Mouse (Mus musculus) forebrain, embryonic 16.5 days (tissue): ENCODE results near the gene Armc2. TPM values are rescaled to one million over a fixed set of nuclear protein-coding genes. Genes with fewer than 3 reads are reported as not detected.

Source experiments
- ATAC-seq: fragments of 200-750 bp; cut with Nextera tagmentation; 2 replicates; pipeline ENCODE4 v1.8.0; 2017; ENCODE audit warnings: mild to moderate bottlenecking, moderate library complexity
- H3K27ac ChIP-seq: fragments of 300-500 bp; sonication (generic); 2 replicates; pipeline ENCODE4 v1.5.1; 2014; ENCODE audit warnings: low read length, control low read depth
- H3K27me3 ChIP-seq: fragments of 300-500 bp; sonication (generic); replicated peaks from 2 replicates; pipeline ENCODE4 v1.6.1; 2014; ENCODE audit warnings: low read length; ENCODE audit not compliant: control insufficient read depth, insufficient read depth
- H3K36me3 ChIP-seq: fragments of 300-500 bp; sonication (generic); 2 replicates; pipeline ENCODE4 v1.6.1; 2014; ENCODE audit not compliant: control insufficient read depth, insufficient read depth
- H3K4me1 ChIP-seq: fragments of 300-500 bp; sonication (generic); replicated peaks from 2 replicates; pipeline ENCODE4 v1.6.1; 2014; ENCODE audit warnings: low read length; ENCODE audit not compliant: control insufficient read depth, insufficient read depth
- H3K4me2 ChIP-seq: fragments of 300-500 bp; sonication (generic); 2 replicates; pipeline ENCODE4 v1.6.1; 2014; ENCODE audit warnings: mild to moderate bottlenecking, low read length, control low read depth
- H3K4me3 ChIP-seq: fragments of 300-500 bp; sonication (generic); replicated peaks from 2 replicates; pipeline ENCODE4 v1.5.1; 2014; ENCODE audit warnings: mild to moderate bottlenecking, low read length, control low read depth
- H3K9ac ChIP-seq: fragments of 300-500 bp; sonication (generic); replicated peaks from 2 replicates; pipeline ENCODE4 v1.6.1; 2014; ENCODE audit warnings: low read depth, low read length, control low read depth
- H3K9me3 ChIP-seq: fragments of 300-500 bp; sonication (generic); 2 replicates; pipeline ENCODE4 v1.6.1; 2016; ENCODE audit warnings: low read length; ENCODE audit not compliant: control insufficient read depth
- WGBS: fragments of 180-500 bp; shearing (Covaris S2); extraction: QIAGEN DNeasy Blood & Tissue Kit; methylation state at CpG from one replicate; pipeline ENCODE4 v1.1.7; 2014; 5-methylcytosine and 5-hydroxymethylcytosine counted together
- polyA plus RNA-seq: library from polyadenylated mRNA; unstranded; fragments of >200 nt; fragmentation: Nextera tagmentation; extraction: Ambion mirVana; gene quantifications from 2 replicates; pipeline ENCODE4 v1.2.1, GENCODE M21; 2015

Gene Armc2
- 8.2 and 10.1 TPM in 2 replicates for polyA plus RNA-seq

DNA sequence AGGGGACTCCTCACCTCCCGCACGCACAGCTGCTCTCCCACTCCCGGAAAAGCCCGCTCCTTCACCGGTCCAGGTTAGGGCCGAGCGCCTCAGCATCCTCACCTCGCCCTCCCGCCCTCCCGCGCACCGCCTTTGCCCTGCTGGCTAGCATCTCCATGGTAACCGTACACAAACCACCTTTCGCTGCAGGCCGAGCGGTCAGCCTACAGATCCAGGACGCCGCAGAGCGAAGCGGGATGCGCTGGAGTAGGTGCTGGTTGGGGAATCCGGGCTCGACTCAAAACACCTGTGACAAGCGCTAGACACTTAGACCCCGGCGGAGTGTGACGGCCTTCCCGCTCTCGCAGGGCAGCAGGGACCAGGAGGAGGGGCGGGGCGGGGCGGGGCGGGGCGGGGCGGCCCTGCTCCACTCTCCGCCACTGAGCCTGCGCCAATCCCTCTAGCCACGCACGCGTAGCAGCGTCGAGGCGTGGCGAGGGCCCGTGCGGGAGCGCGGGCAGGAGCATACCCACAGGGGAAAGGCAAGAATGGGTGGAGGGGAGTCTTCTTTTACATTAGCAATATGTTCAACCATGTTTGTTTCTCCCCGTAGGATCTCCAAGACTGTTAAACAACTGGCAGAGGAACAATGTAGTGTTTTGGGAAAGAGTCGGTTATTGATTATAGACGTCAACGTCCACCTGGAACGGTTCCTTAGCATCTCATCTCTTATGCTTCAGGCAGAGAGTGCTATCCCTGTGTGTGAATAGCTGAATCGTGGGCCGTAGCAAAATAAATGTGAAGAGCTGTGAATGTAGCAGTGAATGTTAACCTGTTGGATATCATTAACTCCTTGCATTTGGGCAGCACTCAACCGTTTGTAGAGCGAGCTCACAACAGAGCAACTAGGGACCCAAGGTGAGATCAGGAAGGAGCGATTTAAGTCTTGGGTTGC lies at the start of gene Armc2:
Gene Armc2 (minus strand): TSS at position 427 of the 934 bp plus-strand sequence.
- peak within 1 kb of the TSS; percentile 86 for H3K4me2 ChIP-seq
- peaks cover 10% of the 10 kb centered on the region for H3K4me1 ChIP-seq
- 2% methylated on average over 58 of the region's 58 CpGs for WGBS
- no peaks in the 10 kb centered on the region for H3K36me3 ChIP-seq
- peak within 1 kb of the TSS; percentile 70 for H3K9ac ChIP-seq
- H3K4me3 ChIP-seq: peak within 1 kb of the TSS; percentile 74
- no peaks in the 10 kb centered on the region for H3K27me3 ChIP-seq
- no peaks in the 10 kb centered on the region for H3K9me3 ChIP-seq
- ATAC-seq: peak; percentile 100
- H3K27ac ChIP-seq: no peak within 1 kb of the TSS

DNA sequence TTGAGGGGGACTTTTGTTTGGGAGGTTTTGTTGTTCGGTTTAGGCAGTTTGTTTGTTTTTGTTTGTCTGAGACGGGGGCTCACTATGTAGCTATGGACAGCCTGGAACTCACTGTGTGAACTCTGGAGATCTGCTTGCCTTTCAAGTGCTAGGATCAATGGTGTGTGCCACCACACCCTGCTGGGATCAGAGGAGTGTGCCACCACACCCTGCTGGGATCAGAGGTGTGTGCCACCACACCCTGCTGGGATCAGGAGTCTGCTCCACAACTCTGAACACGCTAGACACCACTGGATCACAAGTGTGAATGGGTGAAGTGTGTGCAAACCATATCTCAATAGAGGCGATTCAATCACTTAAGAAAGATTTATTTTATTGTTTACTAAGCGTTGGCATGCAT lies 46.2 kb upstream of the Armc2 start:
- Histone ChIP-seq H3K27me3 (no peaks in the 10 kb centered on the region), H3K4me2 (no peak overlapping the region), H3K27ac (no peak overlapping the region), H3K9ac (no peak overlapping the region), H3K9me3 (no peaks in the 10 kb centered on the region), H3K36me3 (no peaks in the 10 kb centered on the region), H3K4me3 (no peak overlapping the region), H3K4me1 (no peaks in the 10 kb centered on the region)
- 54% methylated on average over 5 of the region's 5 CpGs for WGBS
- ATAC-seq: no peak

DNA sequence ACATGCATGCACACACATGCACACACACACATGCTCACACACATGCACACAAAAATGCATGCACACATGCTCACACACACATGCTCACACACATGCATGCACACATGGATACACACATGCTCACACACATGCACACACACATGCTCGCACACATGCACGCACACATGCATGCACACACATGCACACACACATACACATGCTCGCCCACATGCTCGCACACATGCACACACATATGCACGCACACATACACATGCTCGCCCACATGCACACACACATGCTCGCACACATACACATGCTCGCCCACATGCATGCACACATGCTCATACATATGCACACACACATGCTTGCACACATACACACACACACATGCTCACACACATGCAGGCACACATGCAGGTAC lies 41.3 kb upstream of the Armc2 start:
- no peaks in the 10 kb centered on the region for H3K4me1 ChIP-seq
- H3K36me3 ChIP-seq: no peaks in the 10 kb centered on the region
- H3K27me3 ChIP-seq: no peaks in the 10 kb centered on the region
- no peak for ATAC-seq
- WGBS: 99% methylated on average over 8 of the region's 8 CpGs
- H3K27ac ChIP-seq: no peak overlapping the region
- no peak overlapping the region for H3K4me3 ChIP-seq
- H3K4me2 ChIP-seq: no peak overlapping the region
- no peak overlapping the region for H3K9ac ChIP-seq
- no peaks in the 10 kb centered on the region for H3K9me3 ChIP-seq

DNA sequence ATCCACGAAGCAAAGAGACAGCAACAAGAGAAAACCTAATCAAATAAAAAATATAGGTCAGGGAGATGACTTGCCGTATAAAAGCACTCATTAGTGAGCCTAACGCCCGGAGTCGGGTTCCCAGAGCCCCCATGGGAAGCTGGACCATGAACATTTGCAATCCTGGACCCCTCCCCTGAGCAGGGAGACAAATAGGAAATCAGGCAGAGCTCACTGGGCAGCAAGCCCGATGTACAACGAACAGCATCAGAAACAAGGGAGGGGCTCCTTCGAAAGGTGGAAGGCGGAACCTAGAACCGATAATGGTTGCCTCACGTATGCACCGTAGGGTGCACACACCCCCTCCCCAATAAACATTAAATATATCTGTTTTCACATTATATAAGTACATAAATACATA lies 39.5 kb upstream of the Armc2 start:
- Histone ChIP-seq H3K4me3 (no peak overlapping the region), H3K36me3 (no peaks in the 10 kb centered on the region), H3K4me1 (no peaks in the 10 kb centered on the region), H3K9me3 (no peaks in the 10 kb centered on the region), H3K9ac (no peak overlapping the region), H3K27ac (no peak overlapping the region), H3K4me2 (no peak overlapping the region), H3K27me3 (no peaks in the 10 kb centered on the region)
- no peak for ATAC-seq
- 78% methylated on average over 12 of the region's 12 CpGs for WGBS

DNA sequence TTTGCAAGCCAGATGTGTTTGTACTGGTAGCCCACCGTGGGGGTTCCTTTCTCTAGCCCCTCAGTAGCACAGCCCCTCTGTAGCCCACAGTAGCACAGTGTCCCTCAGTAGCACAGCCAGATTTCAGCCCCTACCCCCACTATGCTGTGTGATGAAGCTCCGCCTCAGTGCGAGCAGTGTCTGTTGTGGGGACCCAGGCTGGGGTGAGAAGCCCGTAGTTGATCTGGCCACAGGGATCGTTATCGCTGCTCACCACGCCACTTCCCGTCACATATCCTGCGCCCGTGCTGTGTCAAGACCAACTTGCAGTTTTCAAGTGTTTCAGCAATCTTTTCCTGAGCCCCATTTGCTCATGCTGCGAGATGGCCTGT lies 39.0 kb upstream of the Armc2 start:
- Histone ChIP-seq H3K27me3 (no peaks in the 10 kb centered on the region), H3K9ac (no peak overlapping the region), H3K27ac (no peak overlapping the region), H3K4me2 (no peak overlapping the region), H3K4me1 (no peaks in the 10 kb centered on the region), H3K9me3 (no peaks in the 10 kb centered on the region), H3K36me3 (no peaks in the 10 kb centered on the region), H3K4me3 (no peak overlapping the region)
- WGBS: 67% methylated on average over 11 of the region's 11 CpGs
- ATAC-seq: no peak

DNA sequence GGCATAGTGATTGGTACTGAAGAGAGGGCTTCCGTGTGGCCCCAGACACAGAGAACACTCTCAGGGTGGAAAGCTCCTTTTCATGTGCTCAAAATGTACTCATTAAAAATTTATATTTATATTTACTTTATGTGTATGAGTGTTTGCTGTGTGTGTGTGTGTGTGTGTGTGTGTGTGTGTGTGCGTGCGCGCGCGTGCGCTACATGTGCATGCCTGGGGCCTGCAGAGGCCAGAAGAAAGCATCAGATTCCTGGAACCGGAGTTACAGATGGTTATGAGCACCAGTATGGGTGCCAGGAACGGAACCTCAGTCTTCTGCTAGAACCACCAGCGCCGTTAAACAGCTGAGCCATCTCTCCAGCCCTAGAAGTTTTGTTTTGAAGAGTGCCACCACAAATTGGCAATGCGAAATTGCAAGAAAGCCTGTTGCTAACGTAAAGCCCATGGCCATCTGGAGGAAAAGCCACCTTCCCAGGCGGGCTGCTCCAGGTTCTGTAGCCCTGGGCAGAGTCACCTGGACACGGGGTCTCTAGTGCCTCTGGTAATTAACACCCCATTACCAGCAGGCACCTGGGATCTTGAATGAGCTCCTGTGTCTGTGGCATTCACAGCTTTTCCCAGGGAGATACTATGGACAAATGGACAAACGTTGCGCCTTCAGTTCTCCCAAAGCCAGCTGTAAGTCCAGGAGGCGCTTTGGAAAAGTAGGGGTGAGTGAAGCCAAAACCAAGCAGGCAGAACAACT lies 38.4 kb upstream of the Armc2 start:
- H3K36me3 ChIP-seq: no peaks in the 10 kb centered on the region
- ATAC-seq: no peak

DNA sequence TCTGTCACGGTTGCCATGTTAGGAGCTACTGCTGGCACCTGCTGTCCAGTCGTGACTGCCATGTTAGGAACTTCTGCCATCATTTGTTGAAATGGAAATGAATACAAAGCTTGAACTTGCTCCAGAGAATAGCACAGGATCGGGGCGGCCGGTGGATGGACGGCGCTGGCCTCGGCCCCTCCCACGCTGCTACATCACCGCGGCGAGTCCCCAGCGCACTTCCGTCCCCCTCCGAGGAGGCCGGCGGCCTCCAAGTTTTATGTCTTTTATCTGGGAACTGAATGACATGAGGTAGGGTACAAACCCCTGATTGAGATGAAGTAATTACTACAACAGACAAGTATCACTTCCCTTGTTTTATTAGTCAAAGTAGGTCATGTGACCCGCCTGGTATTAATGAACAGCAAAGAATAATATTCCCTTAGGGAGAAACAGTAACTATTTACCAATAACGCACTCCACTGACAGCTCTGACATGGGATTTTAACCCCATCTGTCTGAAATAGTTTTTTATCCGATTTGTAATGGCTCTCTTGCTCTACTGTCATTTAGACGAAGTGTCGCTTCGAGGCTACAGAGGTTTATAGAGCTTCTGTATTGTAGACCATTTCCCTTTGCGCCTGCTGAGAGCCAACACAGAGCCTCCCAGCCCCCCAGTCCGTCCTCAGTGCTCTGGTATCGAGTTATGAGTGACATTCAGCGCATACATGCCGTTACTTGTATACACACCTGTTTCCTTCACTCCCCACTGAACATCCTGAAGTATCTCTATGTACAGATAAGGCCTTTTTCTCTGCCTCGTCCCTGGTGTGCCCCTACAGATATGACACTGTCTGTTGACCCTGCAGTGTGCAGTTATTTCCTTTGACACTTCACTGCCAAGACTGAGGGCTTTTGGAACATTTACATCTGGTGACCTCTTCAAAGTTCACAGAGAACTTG lies 37.3 kb upstream of the Armc2 start:
- Histone ChIP-seq H3K9me3 (no peaks in the 10 kb centered on the region), H3K36me3 (no peaks in the 10 kb centered on the region), H3K27ac (no peak overlapping the region), H3K9ac (no peak overlapping the region), H3K4me1 (no peaks in the 10 kb centered on the region), H3K4me3 (no peak overlapping the region), H3K27me3 (no peaks in the 10 kb centered on the region), H3K4me2 (peak overlapping the region; percentile 21; the same call in 1 of the 2 replicates)
- WGBS: 76% methylated on average over 29 of the region's 29 CpGs
- ATAC-seq: peak; percentile 68; the same call in 1 of the 2 replicates

More for the DNA sequence above, 38.4 kb upstream of the Armc2 start:
- H3K4me2 ChIP-seq: no peak overlapping the region
- no peak overlapping the region for H3K27ac ChIP-seq
- H3K4me1 ChIP-seq: no peaks in the 10 kb centered on the region
- no peaks in the 10 kb centered on the region for H3K27me3 ChIP-seq
- no peak overlapping the region for H3K9ac ChIP-seq
- 85% methylated on average over 18 of the region's 18 CpGs for WGBS
- H3K4me3 ChIP-seq: no peak overlapping the region
- no peaks in the 10 kb centered on the region for H3K9me3 ChIP-seq

DNA sequence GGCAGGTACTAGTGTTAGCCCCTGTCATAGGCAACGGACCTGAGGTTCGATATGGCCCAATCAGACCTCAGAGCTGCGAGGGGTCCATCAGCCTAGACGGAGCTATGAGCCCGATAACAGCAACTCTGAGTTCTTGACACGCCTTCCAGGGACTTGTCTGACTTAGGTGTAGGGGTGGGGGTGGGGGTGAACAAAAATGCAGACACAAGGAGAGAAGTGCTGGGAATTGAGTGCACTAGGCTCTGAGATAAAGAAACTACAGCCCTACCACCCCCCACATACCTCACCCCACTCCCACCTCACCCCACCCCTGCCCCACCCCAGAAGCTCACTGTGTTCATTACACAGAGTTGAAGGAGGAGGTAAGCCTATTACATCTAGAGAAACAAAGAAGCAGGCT lies 32.8 kb upstream of the Armc2 start:
- H3K27ac ChIP-seq: no peak overlapping the region
- 90% methylated on average over 6 of the region's 6 CpGs for WGBS
- H3K9ac ChIP-seq: no peak overlapping the region
- H3K4me2 ChIP-seq: no peak overlapping the region
- H3K9me3 ChIP-seq: no peaks in the 10 kb centered on the region
- H3K4me3 ChIP-seq: no peak overlapping the region
- H3K27me3 ChIP-seq: no peaks in the 10 kb centered on the region
- no peaks in the 10 kb centered on the region for H3K36me3 ChIP-seq
- no peak for ATAC-seq
- no peaks in the 10 kb centered on the region for H3K4me1 ChIP-seq
